Mouse (Mus musculus) lung, postnatal 25 days (tissue): ENCODE data around the gene Scaf8.
"Not testable (repeated sequence)": the region's sequence is repeated elsewhere in the genome, so short reads cannot be mapped to it uniquely, and the experiment has no call there.

ENCODE experiments used
- DNase-seq: peaks from one replicate; pipeline ENCODE4 v3.0.0; 2022; ENCODE audit warnings: low spot score

Scaf8 gene

GRCm38 (mm10) chr17:3114720-3115379 lies at the start of gene Scaf8:
TSS of gene Scaf8 (plus strand) at chr17:3114972.
- DNase-seq = peak; percentile 89

- no peak for DNase-seq
Measured at GRCm38 (mm10) chr17:3075166-3075872, 39.5 kb upstream of the Scaf8 start.

GRCm38 (mm10) chr17:3075873-3076245 lies 38.9 kb upstream of the Scaf8 start:
- no peak for DNase-seq

- not testable (repeated sequence) for DNase-seq
Measured at GRCm38 (mm10) chr17:3077936-3078335, 36.8 kb upstream of the Scaf8 start.

- DNase-seq = not testable (repeated sequence)
Measured at GRCm38 (mm10) chr17:3080587-3081349, 34.0 kb upstream of the Scaf8 start.

- DNase-seq = peak; percentile 93
Measured at GRCm38 (mm10) chr17:3081512-3082100, 33.2 kb upstream of the Scaf8 start.

GRCm38 (mm10) chr17:3082125-3082755 lies 32.5 kb upstream of the Scaf8 start:
- peak; percentile 37 for DNase-seq

GRCm38 (mm10) chr17:3082756-3083749 lies 31.7 kb upstream of the Scaf8 start:
- peak; percentile 39 for DNase-seq

- peak; percentile 95 for DNase-seq
Measured at GRCm38 (mm10) chr17:3083886-3084550, 30.8 kb upstream of the Scaf8 start.

- peak; percentile 74 for DNase-seq
Measured at GRCm38 (mm10) chr17:3084551-3084930, 30.2 kb upstream of the Scaf8 start.

- DNase-seq = no peak
Measured at GRCm38 (mm10) chr17:3085152-3085551, 29.6 kb upstream of the Scaf8 start.

- no peak for DNase-seq
Measured at GRCm38 (mm10) chr17:3092682-3093081, 22.1 kb upstream of the Scaf8 start.

GRCm38 (mm10) chr17:3099273-3099672 lies 15.5 kb upstream of the Scaf8 start:
- not testable (repeated sequence) for DNase-seq

- DNase-seq = peak; percentile 84
Measured at GRCm38 (mm10) chr17:3102336-3103165, 12.2 kb upstream of the Scaf8 start.

- DNase-seq = no peak
Measured at GRCm38 (mm10) chr17:3104154-3104931, 10.4 kb upstream of the Scaf8 start.

GRCm38 (mm10) chr17:3105022-3105421 lies 9.8 kb upstream of the Scaf8 start:
- no peak for DNase-seq

GRCm38 (mm10) chr17:3113737-3114357 lies 925 bp upstream of the Scaf8 start:
- no peak for DNase-seq

GRCm38 (mm10) chr17:3114358-3114719 lies 433 bp upstream of the Scaf8 start:
- no peak for DNase-seq
